Comparison of ENCODE assay signal across 18 mouse cellular contexts in the genomic region with DNA sequence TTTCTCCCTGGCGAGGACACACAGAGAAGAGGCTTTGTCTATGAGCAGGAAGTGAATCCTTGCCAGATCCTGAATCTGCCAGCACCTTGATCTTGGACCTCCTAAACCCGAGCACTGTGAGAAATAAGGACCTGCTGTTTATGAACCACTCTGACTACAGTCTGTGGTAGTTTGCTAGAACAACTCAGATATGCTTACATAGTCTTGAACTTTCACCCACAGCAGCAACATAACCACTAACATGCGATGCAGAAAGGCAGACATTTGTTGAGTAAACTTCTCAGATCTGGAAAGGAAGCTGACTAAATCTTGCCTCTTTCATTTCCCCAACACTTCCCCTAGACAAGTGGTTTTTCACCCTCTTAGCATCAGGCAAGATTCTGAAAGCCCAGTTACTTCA. TPM values are rescaled to one million over a fixed set of nuclear protein-coding genes. Genes with fewer than 3 reads are reported as not detected.
DNase-seq lines count a peak whose midpoint lies in the region; ATAC-seq and TF ChIP-seq lines count a peak whose summit lies in the region.
"Had no signal": no experiment of that assay in that cellular context is flagged by ENCODE, and none has a peak within 500 bp of the region (broad histone marks: within the 10 kb centered on the region; RNA-seq: fewer than 3 reads in every experiment).

No protein-coding gene starts in this region.

- H3K4me2 ChIP-seq in liver, embryonic 12.5 days: no peak overlapping the region
- no peak overlapping the region for H3K4me2 ChIP-seq in lung, embryonic 15.5 days
- H3K4me2 ChIP-seq in midbrain, embryonic 16.5 days (ENCODE audit: low read length): no peak overlapping the region
- H3K4me2 ChIP-seq: forebrain, embryonic 13.5 days; liver, embryonic 11.5 days; midbrain, embryonic 12.5 days had no signal

- 59% methylated on average over 3 of the region's 3 CpGs for WGBS in liver, adult 2 months
- 35% methylated on average over 3 of the region's 3 CpGs for WGBS in liver, embryonic 12.5 days (ENCODE audit: insufficient replicate concordance)
- WGBS in lung, embryonic 15.5 days: 20% methylated on average over 3 of the region's 3 CpGs
- WGBS in kidney, adult 2 months: 42% methylated on average over 3 of the region's 3 CpGs
- 73% methylated on average over 3 of the region's 3 CpGs for WGBS in midbrain, embryonic 16.5 days

- H3K9me3 ChIP-seq in liver, embryonic 12.5 days (replicated peaks): no peaks in the 10 kb centered on the region
- no peaks in the 10 kb centered on the region for H3K9me3 ChIP-seq in lung, embryonic 15.5 days
- H3K9me3 ChIP-seq in midbrain, embryonic 16.5 days (replicated peaks; ENCODE audit: control insufficient read depth, low read length, poor library complexity, severe bottlenecking): no peaks in the 10 kb centered on the region
- H3K9me3 ChIP-seq: forebrain, embryonic 13.5 days; midbrain, embryonic 12.5 days had no signal

- H3K36me3 ChIP-seq in liver, adult 2 months (ENCODE audit: control insufficient read depth, insufficient read depth, low read length): no peaks in the 10 kb centered on the region
- H3K36me3 ChIP-seq in liver, embryonic 12.5 days: no peaks in the 10 kb centered on the region
- peaks cover 19% of the 10 kb centered on the region for H3K36me3 ChIP-seq in lung, embryonic 15.5 days
- H3K36me3 ChIP-seq in splenic B cell, adult 2 months (ENCODE audit: control insufficient read depth, insufficient read depth, low read length, poor library complexity, severe bottlenecking): no peaks in the 10 kb centered on the region
- no peaks in the 10 kb centered on the region for H3K36me3 ChIP-seq in kidney, adult 2 months (ENCODE audit: control insufficient read depth, insufficient read depth, low read length)
- peaks cover 32% of the 10 kb centered on the region for H3K36me3 ChIP-seq in midbrain, embryonic 16.5 days (ENCODE audit: control insufficient read depth, insufficient read depth, low read length)

- no peak for TF ChIP-seq POLR2A in liver, adult 2 months (IDR thresholded peaks at IDR 0.05; ENCODE audit: extremely low read depth, insufficient read depth, low read length)
- no peak for TF ChIP-seq POLR2A in kidney, adult 2 months (IDR thresholded peaks at IDR 0.05; ENCODE audit: low read depth, low read length)

- TF ChIP-seq CTCF in liver, adult 2 months (IDR thresholded peaks at IDR 0.05; ENCODE audit: low read depth, low read length): no peak
- no peak for TF ChIP-seq CTCF in kidney, adult 2 months (conservative IDR thresholded peaks at IDR 0.05; ENCODE audit: insufficient read depth, insufficient read length, low read depth, low read length)

- no peaks in the 10 kb centered on the region for H3K27me3 ChIP-seq in liver, adult 2 months (ENCODE audit: control insufficient read depth, insufficient read depth, low read length)
- no peaks in the 10 kb centered on the region for H3K27me3 ChIP-seq in liver, embryonic 12.5 days (replicated peaks)
- no peaks in the 10 kb centered on the region for H3K27me3 ChIP-seq in lung, embryonic 15.5 days
- H3K27me3 ChIP-seq in splenic B cell, adult 2 months (ENCODE audit: control insufficient read depth, insufficient read depth, low read length, poor library complexity, severe bottlenecking): no peaks in the 10 kb centered on the region
- H3K27me3 ChIP-seq in kidney, adult 2 months (replicated peaks; ENCODE audit: control insufficient read depth, insufficient read depth, low read length): no peaks in the 10 kb centered on the region
- no peaks in the 10 kb centered on the region for H3K27me3 ChIP-seq in midbrain, embryonic 16.5 days (ENCODE audit: control insufficient read depth, insufficient read depth, low read depth, low read length)
- H3K27me3 ChIP-seq: forebrain, embryonic 13.5 days; midbrain, embryonic 12.5 days had no signal

- no peaks in the 10 kb centered on the region for H3K79me2 ChIP-seq in liver, adult 2 months (ENCODE audit: control insufficient read depth, insufficient read depth, low read length)

- H3K27ac ChIP-seq in liver, adult 2 months (replicated peaks; ENCODE audit: insufficient read depth, low read depth, low read length): no peak overlapping the region
- H3K27ac ChIP-seq in liver, embryonic 12.5 days: no peak overlapping the region
- peak overlapping the region; percentile 92 for H3K27ac ChIP-seq in lung, embryonic 15.5 days
- H3K27ac ChIP-seq in kidney, adult 2 months (ENCODE audit: insufficient read depth, low read depth, low read length): no peak overlapping the region
- H3K27ac ChIP-seq in midbrain, embryonic 16.5 days (ENCODE audit: low read length): no peak overlapping the region
- H3K27ac ChIP-seq: forebrain, embryonic 13.5 days; heart, adult 2 months; midbrain, embryonic 12.5 days had no signal

- peaks cover 1% of the 10 kb centered on the region; the same call in 1 of the 2 replicates for H3K4me1 ChIP-seq in liver, adult 2 months (ENCODE audit: control insufficient read depth, insufficient read depth, low read length)
- no peaks in the 10 kb centered on the region for H3K4me1 ChIP-seq in liver, embryonic 12.5 days
- peaks cover 52% of the 10 kb centered on the region for H3K4me1 ChIP-seq in lung, embryonic 15.5 days
- H3K4me1 ChIP-seq in kidney, adult 2 months (ENCODE audit: control insufficient read depth, insufficient read depth, low read length): peaks cover 11% of the 10 kb centered on the region
- H3K4me1 ChIP-seq in midbrain, embryonic 16.5 days (ENCODE audit: control insufficient read depth, insufficient read depth, low read length): no peaks in the 10 kb centered on the region
- H3K4me1 ChIP-seq: midbrain, embryonic 12.5 days had no signal

- H3K9ac ChIP-seq in liver, adult 2 months (ENCODE audit: low read depth, low read length): no peak overlapping the region
- H3K9ac ChIP-seq in liver, embryonic 12.5 days: no peak overlapping the region
- no peak overlapping the region for H3K9ac ChIP-seq in lung, embryonic 15.5 days
- H3K9ac ChIP-seq in midbrain, embryonic 16.5 days (ENCODE audit: low read depth, low read length): no peak overlapping the region
- H3K9ac ChIP-seq: forebrain, embryonic 13.5 days; midbrain, embryonic 12.5 days had no signal

- no peak overlapping the region for H3K4me3 ChIP-seq in liver, adult 2 months (ENCODE audit: insufficient read depth, low read depth, low read length)
- no peak overlapping the region for H3K4me3 ChIP-seq in liver, embryonic 12.5 days
- no peak overlapping the region for H3K4me3 ChIP-seq in lung, embryonic 15.5 days
- no peak overlapping the region for H3K4me3 ChIP-seq in kidney, adult 2 months (ENCODE audit: insufficient read depth, low read depth, low read length)
- H3K4me3 ChIP-seq in midbrain, embryonic 16.5 days (ENCODE audit: low read depth, low read length): no peak overlapping the region
- H3K4me3 ChIP-seq: forebrain, embryonic 13.5 days; heart, adult 2 months; midbrain, embryonic 12.5 days had no signal

- DNase-seq in liver, adult 2 months (ENCODE audit: extremely low read depth, low read depth, low spot score): peak; percentile 34
- DNase-seq in Muller cell, postnatal 12 days (ENCODE audit: inconsistent ontology term): peak; percentile 47
- DNase-seq in splenic B cell, adult 2 months (ENCODE audit: low read depth, low spot score): peak; percentile 62
- DNase-seq in kidney, adult 2 months: no peak
- no peak for DNase-seq in urinary bladder, postnatal 36 days (ENCODE audit: low spot score in 2 of 2)
- DNase-seq: embryo, embryonic 11 days; heart, adult 2 months; right cerebral cortex, postnatal 4 days had no signal

- no peak for ATAC-seq in liver, embryonic 12.5 days
- no peak for ATAC-seq in lung, embryonic 15.5 days (ENCODE audit: borderline replicate concordance, extremely low read depth, low FRiP score, low TSS enrichment)
- ATAC-seq in midbrain, embryonic 16.5 days: no peak
- ATAC-seq: forebrain, embryonic 13.5 days had no signal

RNA-seq across cellular contexts. Expression of gene Mpeg1, which starts 11.3 kb away (rescaled TPM):
- 27.1 and 30.9 TPM in 2 replicates for total RNA-seq in liver, adult 2 months (2014; rRNA removed)
- polyA plus RNA-seq in liver, adult 2 months (2012; rRNA removed): 6.1 and 7.4 TPM in 2 replicates
- 0.63 and 0.76 TPM in 2 replicates for polyA plus RNA-seq in liver, embryonic 12.5 days (2016; fragmentation: Nextera tagmentation; extraction: Ambion mirVana)
- 0.67 and 1.0 TPM in 2 replicates for polyA plus RNA-seq in lung, embryonic 15.5 days (2015; fragmentation: Nextera tagmentation; extraction: Ambion mirVana)
- polyA plus RNA-seq in kidney, adult 2 months (2012; rRNA removed): 3.8 and 7.4 TPM in 2 replicates
- polyA plus RNA-seq in midbrain, embryonic 16.5 days (2015; fragmentation: Nextera tagmentation; extraction: Ambion mirVana): 0.69 and 0.71 TPM in 2 replicates

RNA-seq across cellular contexts. Expression of gene Dtx4, which starts 29.4 kb away (rescaled TPM):
- total RNA-seq in liver, adult 2 months (2014; rRNA removed): 1.8 and 3.8 TPM in 2 replicates
- polyA plus RNA-seq in liver, adult 2 months (2012; rRNA removed): 6.5 and 7.2 TPM in 2 replicates
- polyA plus RNA-seq in liver, embryonic 12.5 days (2016; fragmentation: Nextera tagmentation; extraction: Ambion mirVana): 2.7 and 2.9 TPM in 2 replicates
- 16.1 and 16.5 TPM in 2 replicates for polyA plus RNA-seq in lung, embryonic 15.5 days (2015; fragmentation: Nextera tagmentation; extraction: Ambion mirVana)
- 10.6 and 11.3 TPM in 2 replicates for polyA plus RNA-seq in kidney, adult 2 months (2012; rRNA removed)
- polyA plus RNA-seq in midbrain, embryonic 16.5 days (2015; fragmentation: Nextera tagmentation; extraction: Ambion mirVana): 38.6 and 39.3 TPM in 2 replicates

RNA-seq across cellular contexts. Expression of gene Pfpl, which starts 44.2 kb away (rescaled TPM):
- total RNA-seq in liver, adult 2 months (2014; rRNA removed): not detected in 2 replicates
- not detected in 2 replicates for polyA plus RNA-seq in liver, adult 2 months (2012; rRNA removed)
- polyA plus RNA-seq in liver, embryonic 12.5 days (2016; fragmentation: Nextera tagmentation; extraction: Ambion mirVana): not detected in 2 replicates
- not detected in 2 replicates for polyA plus RNA-seq in lung, embryonic 15.5 days (2015; fragmentation: Nextera tagmentation; extraction: Ambion mirVana)
- not detected in 2 replicates for polyA plus RNA-seq in kidney, adult 2 months (2012; rRNA removed)
- polyA plus RNA-seq in midbrain, embryonic 16.5 days (2015; fragmentation: Nextera tagmentation; extraction: Ambion mirVana): not detected in 2 replicates
- total RNA-seq: heart, adult 2 months; hematopoietic stem cell, adult 5-6 weeks; left cerebral cortex, adult 18-20 months had no signal
- polyA plus RNA-seq: forebrain, embryonic 13.5 days; heart, adult 2 months; kidney, embryonic 14.5 days; liver, embryonic 11.5 days; midbrain, embryonic 12.5 days; neural tube, embryonic 14.5 days had no signal

RNA-seq across cellular contexts. Expression of gene Olfr1441, which starts 54.6 kb away (rescaled TPM):
- total RNA-seq in liver, adult 2 months (2014; rRNA removed): not detected in 2 replicates
- not detected in 2 replicates for polyA plus RNA-seq in liver, adult 2 months (2012; rRNA removed)
- not detected in 2 replicates for polyA plus RNA-seq in liver, embryonic 12.5 days (2016; fragmentation: Nextera tagmentation; extraction: Ambion mirVana)
- polyA plus RNA-seq in lung, embryonic 15.5 days (2015; fragmentation: Nextera tagmentation; extraction: Ambion mirVana): not detected in 2 replicates
- polyA plus RNA-seq in kidney, adult 2 months (2012; rRNA removed): not detected in 2 replicates
- not detected in 2 replicates for polyA plus RNA-seq in midbrain, embryonic 16.5 days (2015; fragmentation: Nextera tagmentation; extraction: Ambion mirVana)
- total RNA-seq: heart, adult 2 months; hematopoietic stem cell, adult 5-6 weeks; left cerebral cortex, adult 18-20 months had no signal
- polyA plus RNA-seq: forebrain, embryonic 13.5 days; heart, adult 2 months; kidney, embryonic 14.5 days; liver, embryonic 11.5 days; midbrain, embryonic 12.5 days; neural tube, embryonic 14.5 days had no signal

Comparison
In these comparisons a context has a peak if more than half of its experiments do, and no peak if none do; other contexts are left out.
1. DNase-seq: peak in liver, adult 2 months (single experiment), Muller cell, postnatal 12 days (single experiment) and splenic B cell, adult 2 months (single experiment); none in kidney, adult 2 months (single experiment) and urinary bladder, postnatal 36 days (0 of 2).